Mouse (Mus musculus): ENCODE measurements around the gene Tns1. TPM values are rescaled to one million over a fixed set of nuclear protein-coding genes. Genes with fewer than 3 reads are reported as not detected.

Gene Tns1
- polyA plus RNA-seq, 1 experiment from 2014 or later, result 65.4 TPM

DNA sequence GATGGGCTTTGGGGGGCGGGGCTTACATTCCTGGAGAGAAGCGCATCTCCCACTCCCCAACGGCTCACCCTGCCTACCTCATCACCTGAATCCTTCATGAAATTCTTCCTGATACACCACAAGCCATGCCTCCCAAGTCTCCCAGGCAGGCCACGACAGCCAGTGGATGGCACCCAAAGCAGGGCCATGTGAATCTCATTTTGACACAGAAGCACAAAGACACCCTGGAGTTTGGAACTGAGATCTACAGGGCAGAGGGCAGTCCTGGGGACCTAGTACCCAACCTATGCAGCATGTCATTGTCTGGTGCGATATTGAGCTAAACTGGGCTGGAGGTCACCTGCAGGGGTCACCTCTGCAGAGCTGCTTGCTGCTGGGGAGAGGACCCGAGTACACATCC, 104.0 kb downstream of the Tns1 start:
- no peak overlapping the region; the same call in 1 of the 2 replicates for H3K27ac ChIP-seq
- H3K9me3 ChIP-seq (replicated peaks; ENCODE audit: low read length), result no peaks in the 10 kb centered on the region
- no peaks in the 10 kb centered on the region; the same call in 1 of the 2 replicates for H3K36me3 ChIP-seq (ENCODE audit: insufficient read depth, low read length)
- 87% methylated on average over 6 of the region's 6 CpGs for WGBS
- ATAC-seq (replicated peaks; ENCODE audit: low FRiP score, low read depth) (no peak), DNase-seq (ENCODE audit: low spot score) (no peak)
- H3K4me1 ChIP-seq (replicated peaks; ENCODE audit: insufficient read depth, low read length), result peaks cover 31% of the 10 kb centered on the region
- TF ChIP-seq CTCF (IDR thresholded peaks at IDR 0.05; ENCODE audit: low read depth), result no peak
- H3K4me3 ChIP-seq (replicated peaks; ENCODE audit: low read depth, low read length), result no peak overlapping the region
- no peak overlapping the region for H3K4me2 ChIP-seq (ENCODE audit: low read length)
- H3K27me3 ChIP-seq (ENCODE audit: insufficient read depth, low read length), result no peaks in the 10 kb centered on the region
- H3K9ac ChIP-seq (ENCODE audit: low read depth, low read length), result no peak overlapping the region

- H3K27me3 ChIP-seq (ENCODE audit: insufficient read depth, low read length), result no peaks in the 10 kb centered on the region
- no peak overlapping the region for H3K4me3 ChIP-seq (replicated peaks; ENCODE audit: low read depth, low read length)
- no peak for TF ChIP-seq CTCF (IDR thresholded peaks at IDR 0.05; ENCODE audit: low read depth)
- H3K4me1 ChIP-seq (replicated peaks; ENCODE audit: insufficient read depth, low read length), result peaks cover 46% of the 10 kb centered on the region
- H3K9ac ChIP-seq (ENCODE audit: low read depth, low read length), result no peak overlapping the region
- no peak overlapping the region for H3K4me2 ChIP-seq (ENCODE audit: low read length)
- 78% methylated on average over 9 of the region's 9 CpGs for WGBS
- no peak for ATAC-seq (replicated peaks; ENCODE audit: low FRiP score, low read depth)
- H3K27ac ChIP-seq, result peak overlapping the region; percentile 85; the same call in 1 of the 2 replicates
- no peak for DNase-seq (ENCODE audit: low spot score)
- no peaks in the 10 kb centered on the region for H3K9me3 ChIP-seq (replicated peaks; ENCODE audit: low read length)
- H3K36me3 ChIP-seq (ENCODE audit: insufficient read depth, low read length), result no peaks in the 10 kb centered on the region
Observed at GRCm38 (mm10) chr1:74017399-74018172, 106.7 kb downstream of the Tns1 start.

DNA sequence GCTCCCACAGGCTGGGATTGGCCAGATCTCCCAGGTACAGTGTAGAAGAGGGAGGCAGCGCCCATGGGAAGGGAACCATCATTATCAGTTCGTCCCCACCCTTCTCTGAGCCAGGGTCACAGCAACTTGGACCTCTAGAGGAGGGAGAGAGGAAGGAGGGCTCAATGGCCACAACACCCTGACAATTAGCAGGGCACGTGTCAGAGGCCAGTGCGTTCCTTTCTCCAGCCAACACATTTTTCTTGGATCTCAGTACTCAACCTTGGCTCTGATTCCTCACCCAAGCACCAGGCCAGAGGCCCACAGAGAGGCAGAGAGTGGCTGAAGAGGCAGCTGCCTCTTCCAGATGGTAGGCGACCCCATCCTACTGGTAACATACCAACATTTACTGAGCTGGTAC, 107.6 kb downstream of the Tns1 start:
- no peak for TF ChIP-seq CTCF (IDR thresholded peaks at IDR 0.05; ENCODE audit: low read depth)
- Histone ChIP-seq H3K9ac (ENCODE audit: low read depth, low read length) (no peak overlapping the region), H3K27ac (peak overlapping the region; percentile 85), H3K4me3 (replicated peaks; ENCODE audit: low read depth, low read length) (no peak overlapping the region), H3K27me3 (ENCODE audit: insufficient read depth, low read length) (no peaks in the 10 kb centered on the region), H3K36me3 (ENCODE audit: insufficient read depth, low read length) (no peaks in the 10 kb centered on the region; the same call in 1 of the 2 replicates), H3K4me1 (replicated peaks; ENCODE audit: insufficient read depth, low read length) (peaks cover 42% of the 10 kb centered on the region), H3K9me3 (replicated peaks; ENCODE audit: low read length) (no peaks in the 10 kb centered on the region), H3K4me2 (ENCODE audit: low read length) (no peak overlapping the region)
- WGBS, result 71% methylated on average over 5 of the region's 5 CpGs
- ATAC-seq (replicated peaks; ENCODE audit: low FRiP score, low read depth) (no peak), DNase-seq (ENCODE audit: low spot score) (no peak)

GRCm38 (mm10) chr1:74015513-74016234, 108.6 kb downstream of the Tns1 start:
- H3K27ac ChIP-seq, result peak overlapping the region; percentile 85
- peak; percentile 3; the same call in 1 of the 2 replicates for TF ChIP-seq CTCF (IDR thresholded peaks at IDR 0.05; ENCODE audit: low read depth)
- WGBS, result 26% methylated on average over 8 of the region's 8 CpGs
- H3K4me3 ChIP-seq (replicated peaks; ENCODE audit: low read depth, low read length), result no peak overlapping the region
- no peaks in the 10 kb centered on the region for H3K27me3 ChIP-seq (ENCODE audit: insufficient read depth, low read length)
- ATAC-seq (replicated peaks; ENCODE audit: low FRiP score, low read depth), result 0 out of 2 replicates have a peak, but pooled peaks have one; percentile 33
- H3K4me1 ChIP-seq (replicated peaks; ENCODE audit: insufficient read depth, low read length), result peaks cover 41% of the 10 kb centered on the region
- H3K36me3 ChIP-seq (ENCODE audit: insufficient read depth, low read length), result peaks cover 2% of the 10 kb centered on the region; the same call in 1 of the 2 replicates
- DNase-seq (ENCODE audit: low spot score), result peak; percentile 91
- H3K9ac ChIP-seq (ENCODE audit: low read depth, low read length), result peak overlapping the region; percentile 1; the same call in 1 of the 2 replicates
- H3K9me3 ChIP-seq (replicated peaks; ENCODE audit: low read length), result no peaks in the 10 kb centered on the region
- no peak overlapping the region for H3K4me2 ChIP-seq (ENCODE audit: low read length)

DNA sequence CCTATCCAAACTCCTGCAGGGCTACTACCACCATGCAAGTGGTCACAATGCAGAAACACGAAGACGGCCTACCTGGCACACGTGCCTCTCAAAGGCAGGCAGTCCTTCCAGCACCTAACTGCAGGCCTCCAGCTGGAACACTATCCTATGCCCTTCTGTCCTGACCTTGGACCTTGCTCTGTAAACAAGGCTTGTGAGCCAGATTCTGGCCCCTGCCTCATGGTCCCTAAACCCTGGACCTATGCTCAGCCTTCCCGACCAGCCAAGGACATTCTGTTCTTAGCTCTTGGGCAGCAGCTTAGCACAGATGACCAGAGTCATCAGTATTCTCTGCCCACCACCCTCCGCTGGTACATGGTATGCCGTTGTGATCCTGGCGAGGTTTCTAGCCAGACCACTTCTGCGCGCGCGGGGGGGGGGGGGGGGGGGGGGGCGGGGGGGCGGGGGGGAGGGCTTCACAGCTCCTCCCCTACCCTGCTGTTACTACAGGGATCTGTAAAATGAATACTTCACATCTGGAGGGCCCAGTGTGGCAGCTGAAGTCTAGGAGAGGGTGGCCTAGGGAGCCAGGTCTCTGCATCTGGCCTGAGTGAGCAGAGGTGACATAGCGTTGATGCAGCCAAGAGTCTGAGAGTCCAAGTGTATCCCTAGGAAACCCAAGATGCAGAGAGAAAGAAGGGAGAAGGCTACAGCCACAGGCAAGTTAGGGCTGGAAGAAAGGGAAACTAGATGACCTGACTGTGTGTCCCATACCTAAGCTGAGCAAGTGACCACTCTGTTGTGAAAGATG, 109.5 kb downstream of the Tns1 start:
- DNase-seq (ENCODE audit: low spot score) (peak; percentile 46), ATAC-seq (replicated peaks; ENCODE audit: low FRiP score, low read depth) (peak; percentile 60)
- no peak overlapping the region for H3K4me2 ChIP-seq (ENCODE audit: low read length)
- H3K4me1 ChIP-seq (replicated peaks; ENCODE audit: insufficient read depth, low read length), result peaks cover 45% of the 10 kb centered on the region
- no peak for TF ChIP-seq CTCF (IDR thresholded peaks at IDR 0.05; ENCODE audit: low read depth)
- H3K27ac ChIP-seq, result peak overlapping the region; percentile 92
- peaks cover 2% of the 10 kb centered on the region; the same call in 1 of the 2 replicates for H3K36me3 ChIP-seq (ENCODE audit: insufficient read depth, low read length)
- H3K9ac ChIP-seq (ENCODE audit: low read depth, low read length), result 0 out of 2 replicates have a peak overlapping the region, but pooled peaks have one; percentile 18
- H3K4me3 ChIP-seq (replicated peaks; ENCODE audit: low read depth, low read length), result no peak overlapping the region
- no peaks in the 10 kb centered on the region for H3K9me3 ChIP-seq (replicated peaks; ENCODE audit: low read length)
- WGBS, result 57% methylated on average over 9 of the region's 14 CpGs
- no peaks in the 10 kb centered on the region for H3K27me3 ChIP-seq (ENCODE audit: insufficient read depth, low read length)

Measured in kidney, postnatal 0 days (tissue).